Mouse (Mus musculus) brain, embryonic 14.5 days (tissue): ENCODE results near the gene Col26a1.

Source experiments
- CTCF ChIP-seq: fragments of 200-500 bp; IDR thresholded peaks from 2 replicates; pipeline ENCODE4 v1.5.1; 2012; ENCODE audit warnings: inconsistent platforms, mild to moderate bottlenecking, moderate library complexity, borderline replicate concordance; ENCODE audit not compliant: insufficient read depth, insufficient read length; ENCODE audit errors: extremely low read depth
- POLR2A ChIP-seq: fragments of 200-500 bp; IDR thresholded peaks from 2 replicates; pipeline ENCODE4 v1.6.1; 2012; ENCODE audit warnings: mild to moderate bottlenecking, inconsistent platforms, borderline replicate concordance; ENCODE audit not compliant: poor library complexity, insufficient read depth, insufficient read length, severe bottlenecking; ENCODE audit errors: extremely low read depth

DNA sequence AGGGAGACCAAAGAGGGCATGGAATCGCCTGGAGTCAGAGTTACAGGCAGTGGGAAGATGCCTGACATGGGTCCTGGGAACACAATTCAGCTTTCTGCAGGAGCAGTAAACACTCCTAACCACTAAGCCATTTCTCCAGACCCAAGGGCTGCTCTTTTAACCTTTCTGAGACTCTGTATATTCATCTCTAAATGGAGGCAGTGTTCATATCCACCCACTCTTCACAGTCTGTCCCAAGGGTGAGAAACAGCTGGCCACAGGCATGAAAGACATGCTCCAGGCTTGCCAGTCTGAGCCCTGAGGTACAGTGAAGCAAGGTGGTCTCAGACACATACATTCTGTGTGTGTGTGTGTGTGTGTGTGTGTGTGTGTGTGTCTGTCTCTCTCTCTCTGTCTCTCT, 78.8 kb downstream of the Col26a1 start:
- TF ChIP-seq CTCF (no peak), POLR2A (no peak)
